Mouse (Mus musculus): ENCODE results near the gene Zfp712.

GRCm38 (mm10) chr13:67097876-67098275 is 36.9 kb upstream of the Zfp712 start, which contains the start of gene Zfp708:
- no peak for TF ChIP-seq POLR2A (IDR thresholded peaks at IDR 0.05; ENCODE audit: extremely low read depth, insufficient read depth, low read length)
- no peak for TF ChIP-seq CTCF (IDR thresholded peaks at IDR 0.05; ENCODE audit: extremely low read depth, insufficient read depth, low read length)
